In genomic region chr5:123137044-123137909, GRCm38 (mm10) we compare ENCODE assay signal across 8 mouse cellular contexts. TPM values are rescaled to one million over a fixed set of nuclear protein-coding genes. Genes with fewer than 3 reads are reported as not detected.
DNase-seq lines count a peak whose midpoint lies in the region; ATAC-seq and TF ChIP-seq lines count a peak whose summit lies in the region.

No protein-coding gene starts in this region.

- peak; percentile 96 for DNase-seq in 3T3-L1 (ENCODE audit: low read depth, low spot score)
- DNase-seq in adrenal gland, postnatal 10 days, result peak; percentile 89
- peak; percentile 75 for DNase-seq in kidney, postnatal 0 days (ENCODE audit: low spot score)
- DNase-seq in lung, embryonic 14.5 days, result peak; percentile 92
- peak; percentile 84 for DNase-seq in ovary, postnatal 36 days (ENCODE audit: low spot score)
- peak; percentile 78 for DNase-seq in thymus, postnatal 4 days

- 2% methylated on average over 20 of the region's 20 CpGs for WGBS in heart, embryonic 12.5 days
- WGBS in kidney, postnatal 0 days, result 4% methylated on average over 20 of the region's 20 CpGs
- 3% methylated on average over 20 of the region's 20 CpGs for WGBS in lung, embryonic 14.5 days

- TF ChIP-seq POLR2A in embryonic fibroblast, embryonic 13.5 days (IDR thresholded peaks at IDR 0.05; ENCODE audit: low read depth, low read length), result peak; percentile 55

- TF ChIP-seq CTCF in embryonic fibroblast, embryonic 13.5 days (IDR thresholded peaks at IDR 0.05; ENCODE audit: borderline replicate concordance, insufficient read depth, low read length), result no peak
- no peak for TF ChIP-seq CTCF in kidney, postnatal 0 days (IDR thresholded peaks at IDR 0.05; ENCODE audit: low read depth)
- TF ChIP-seq CTCF in lung, embryonic 14.5 days (IDR thresholded peaks at IDR 0.05; ENCODE audit: low read depth), result no peak

- H3K9ac ChIP-seq in heart, embryonic 12.5 days, result peak overlapping the region; percentile 98
- H3K9ac ChIP-seq in kidney, postnatal 0 days (ENCODE audit: low read depth, low read length), result peak overlapping the region; percentile 94
- H3K9ac ChIP-seq in lung, embryonic 14.5 days, result peak overlapping the region; percentile 99

- H3K4me2 ChIP-seq in heart, embryonic 12.5 days, result peak overlapping the region; percentile 94
- peak overlapping the region; percentile 100 for H3K4me2 ChIP-seq in kidney, postnatal 0 days (ENCODE audit: low read length)
- H3K4me2 ChIP-seq in lung, embryonic 14.5 days, result peak overlapping the region; percentile 100

- no peaks in the 10 kb centered on the region for H3K27me3 ChIP-seq in heart, embryonic 12.5 days (replicated peaks)
- H3K27me3 ChIP-seq in kidney, postnatal 0 days (ENCODE audit: insufficient read depth, low read length), result no peaks in the 10 kb centered on the region
- no peaks in the 10 kb centered on the region for H3K27me3 ChIP-seq in lung, embryonic 14.5 days (ENCODE audit: insufficient read depth, low read length)

- H3K36me3 ChIP-seq in heart, embryonic 12.5 days, result no peaks in the 10 kb centered on the region
- no peaks in the 10 kb centered on the region for H3K36me3 ChIP-seq in kidney, postnatal 0 days (ENCODE audit: insufficient read depth, low read length)
- peaks cover 17% of the 10 kb centered on the region; the same call in 1 of the 2 replicates for H3K36me3 ChIP-seq in lung, embryonic 14.5 days (ENCODE audit: insufficient read depth)

- peak overlapping the region; percentile 35 for H3K4me3 ChIP-seq in embryonic fibroblast, embryonic 13.5 days (ENCODE audit: insufficient read depth, low read length)
- peak overlapping the region; percentile 67 for H3K4me3 ChIP-seq in heart, embryonic 12.5 days
- H3K4me3 ChIP-seq in kidney, postnatal 0 days (replicated peaks; ENCODE audit: low read depth, low read length), result peak overlapping the region; percentile 87
- peak overlapping the region; percentile 92 for H3K4me3 ChIP-seq in lung, embryonic 14.5 days (ENCODE audit: low read depth, low read length)

- no peaks in the 10 kb centered on the region for H3K9me3 ChIP-seq in heart, embryonic 12.5 days (replicated peaks)
- no peaks in the 10 kb centered on the region for H3K9me3 ChIP-seq in kidney, postnatal 0 days (replicated peaks; ENCODE audit: low read length)
- no peaks in the 10 kb centered on the region for H3K9me3 ChIP-seq in lung, embryonic 14.5 days (ENCODE audit: low read depth, low read length)

- ATAC-seq in heart, embryonic 12.5 days (ENCODE audit: insufficient number of reproducible peaks, low FRiP score), result no peak
- no peak for ATAC-seq in kidney, postnatal 0 days (replicated peaks; ENCODE audit: low FRiP score, low read depth)
- ATAC-seq in lung, embryonic 14.5 days (ENCODE audit: insufficient read depth), result 0 out of 2 replicates have a peak, but pooled peaks have one; percentile 5

- peaks cover 11% of the 10 kb centered on the region for H3K4me1 ChIP-seq in embryonic fibroblast, embryonic 13.5 days (ENCODE audit: control insufficient read depth, insufficient read depth, low read length)
- H3K4me1 ChIP-seq in heart, embryonic 12.5 days (replicated peaks), result peaks cover 71% of the 10 kb centered on the region
- H3K4me1 ChIP-seq in kidney, postnatal 0 days (replicated peaks; ENCODE audit: insufficient read depth, low read length), result peaks cover 48% of the 10 kb centered on the region
- H3K4me1 ChIP-seq in lung, embryonic 14.5 days (ENCODE audit: insufficient read depth), result peaks cover 44% of the 10 kb centered on the region

- peak overlapping the region; percentile 100 for H3K27ac ChIP-seq in embryonic fibroblast, embryonic 13.5 days (ENCODE audit: insufficient read depth, low read length)
- peak overlapping the region; percentile 100 for H3K27ac ChIP-seq in heart, embryonic 12.5 days (ENCODE audit: poor library complexity, severe bottlenecking)
- H3K27ac ChIP-seq in kidney, postnatal 0 days, result peak overlapping the region; percentile 100
- H3K27ac ChIP-seq in lung, embryonic 14.5 days (ENCODE audit: low read depth), result peak overlapping the region; percentile 100

RNA-seq across cellular contexts. Expression of gene Setd1b, which starts 4.7 kb away (rescaled TPM):
- total RNA-seq in adrenal gland, postnatal 10 days (2021), result 10 to 100 TPM; 19.5 to 27.4 TPM
- 12.4 and 15.1 TPM in 2 replicates for polyA plus RNA-seq in embryonic fibroblast, embryonic 13.5 days (2011; ENCODE audit: insufficient read length, low read depth, missing spikeins)
- 7.4 and 8.1 TPM in 2 replicates for polyA plus RNA-seq in heart, embryonic 12.5 days (2016; fragmentation: Nextera tagmentation; extraction: Ambion mirVana)
- 7.0 and 7.1 TPM in 2 replicates for polyA plus RNA-seq in kidney, postnatal 0 days (2015; fragmentation: Nextera tagmentation; extraction: Ambion mirVana)
- 11.5 and 12.1 TPM in 2 replicates for polyA plus RNA-seq in lung, embryonic 14.5 days (2014; fragmentation: Nextera tagmentation; extraction: Ambion mirVana)

RNA-seq across cellular contexts. Expression of gene Rhof, which starts 4.8 kb away (rescaled TPM):
- total RNA-seq in adrenal gland, postnatal 10 days (2021), result 1 to 10 TPM; 1.6 to 1.8 TPM
- 2.3 and 2.4 TPM in 2 replicates for polyA plus RNA-seq in embryonic fibroblast, embryonic 13.5 days (2011; ENCODE audit: insufficient read length, low read depth, missing spikeins)
- polyA plus RNA-seq in heart, embryonic 12.5 days (2016; fragmentation: Nextera tagmentation; extraction: Ambion mirVana), result 1.0 and 1.3 TPM in 2 replicates
- 3.2 and 3.3 TPM in 2 replicates for polyA plus RNA-seq in kidney, postnatal 0 days (2015; fragmentation: Nextera tagmentation; extraction: Ambion mirVana)
- polyA plus RNA-seq in lung, embryonic 14.5 days (2014; fragmentation: Nextera tagmentation; extraction: Ambion mirVana), result 2.4 and 2.5 TPM in 2 replicates

RNA-seq across cellular contexts. Expression of gene Psmd9, which starts 31.9 kb away (rescaled TPM):
- 10 to 100 TPM; 29.0 to 29.4 TPM for total RNA-seq in adrenal gland, postnatal 10 days (2021)
- polyA plus RNA-seq in embryonic fibroblast, embryonic 13.5 days (2011; ENCODE audit: insufficient read length, low read depth, missing spikeins), result 23.0 and 28.4 TPM in 2 replicates
- 58.5 and 58.6 TPM in 2 replicates for polyA plus RNA-seq in heart, embryonic 12.5 days (2016; fragmentation: Nextera tagmentation; extraction: Ambion mirVana)
- 77.4 and 78.7 TPM in 2 replicates for polyA plus RNA-seq in kidney, postnatal 0 days (2015; fragmentation: Nextera tagmentation; extraction: Ambion mirVana)
- polyA plus RNA-seq in lung, embryonic 14.5 days (2014; fragmentation: Nextera tagmentation; extraction: Ambion mirVana), result 70.9 and 81.7 TPM in 2 replicates

RNA-seq across cellular contexts. Expression of gene Hpd, which starts 45.2 kb away (rescaled TPM):
- total RNA-seq in adrenal gland, postnatal 10 days (2021), result 100 to 1,000 TPM in 1 of 2 experiments, 10 to 100 TPM in 1; 65.8 to 142 TPM
- polyA plus RNA-seq in embryonic fibroblast, embryonic 13.5 days (2011; ENCODE audit: insufficient read length, low read depth, missing spikeins), result not detected in 2 replicates
- not detected in 2 replicates for polyA plus RNA-seq in heart, embryonic 12.5 days (2016; fragmentation: Nextera tagmentation; extraction: Ambion mirVana)
- polyA plus RNA-seq in kidney, postnatal 0 days (2015; fragmentation: Nextera tagmentation; extraction: Ambion mirVana), result 0.32 and 0.45 TPM in 2 replicates
- polyA plus RNA-seq in lung, embryonic 14.5 days (2014; fragmentation: Nextera tagmentation; extraction: Ambion mirVana), result not detected in 2 replicates

Comparison
In these comparisons a context has a peak if more than half of its experiments do, and no peak if none do; other contexts are left out.
1. H3K4me3 ChIP-seq: peak in every context shown above with its lines; median percentile 92 in lung, embryonic 14.5 days; 87 in kidney, postnatal 0 days; 67 in heart, embryonic 12.5 days; 35 in embryonic fibroblast, embryonic 13.5 days.